In genomic region chr5:134747947-134748618, GRCm38 (mm10) we compare ENCODE assay signal across 7 mouse cellular contexts. TPM values are rescaled to one million over a fixed set of nuclear protein-coding genes. Genes with fewer than 3 reads are reported as not detected.
DNase-seq lines count a peak whose midpoint lies in the region; ATAC-seq lines count a peak whose summit lies in the region.

No protein-coding gene starts in this region.

- peak overlapping the region; percentile 55 for H3K27ac ChIP-seq in forebrain, embryonic 13.5 days

- intact Hi-C loops in heart, postnatal 25 days (cut with DNase I) = loop anchor here (1.0 to 5.0 kb wide), 2 partner anchors 153 to 219 kb away; no protein-coding TSS in a partner anchor

- peaks cover 16% of the 10 kb centered on the region for H3K4me1 ChIP-seq in forebrain, embryonic 13.5 days

- ATAC-seq in cerebellum, adult (ENCODE audit: insufficient number of reproducible peaks, low FRiP score, low TSS enrichment) = 0 out of 2 replicates have a peak, but pooled peaks have one; percentile 31
- ATAC-seq in forebrain, embryonic 13.5 days = peak; percentile 16; the same call in 1 of the 2 replicates

- 57% methylated on average over 6 of the region's 6 CpGs for WGBS in forebrain, embryonic 13.5 days
- 44% methylated on average over 6 of the region's 6 CpGs for WGBS in large intestine, adult 2 months

- peak overlapping the region; percentile 79 for H3K4me2 ChIP-seq in forebrain, embryonic 13.5 days

- H3K27me3 ChIP-seq in forebrain, embryonic 13.5 days = peaks cover 5% of the 10 kb centered on the region; the same call in 1 of the 2 replicates

- DNase-seq in NIH3T3 (ENCODE audit: low read depth) = peak; percentile 78
- peak; percentile 58 for DNase-seq in heart, postnatal 25 days (ENCODE audit: low spot score)
- DNase-seq in large intestine, adult 2 months (ENCODE audit: low read depth, low spot score) = peak; percentile 11
- peak; percentile 65 to 75 for DNase-seq in lung, adult 18-20 months
- DNase-seq in retina, adult 2 months (ENCODE audit: low read depth, low spot score) = peak; percentile 41

- H3K9ac ChIP-seq in forebrain, embryonic 13.5 days = no peak overlapping the region

- no peaks in the 10 kb centered on the region for H3K36me3 ChIP-seq in forebrain, embryonic 13.5 days (ENCODE audit: poor library complexity, severe bottlenecking)

- no peaks in the 10 kb centered on the region for H3K9me3 ChIP-seq in forebrain, embryonic 13.5 days (replicated peaks)

- no peak overlapping the region for H3K4me3 ChIP-seq in forebrain, embryonic 13.5 days

RNA-seq across cellular contexts. Expression of gene Eln, which starts 1.0 kb away (rescaled TPM):
- 3.4 and 3.5 TPM in 2 replicates for polyA plus RNA-seq in forebrain, embryonic 13.5 days (2015; fragmentation: Nextera tagmentation; extraction: Ambion mirVana)
- 100 to 1,000 TPM; 147 to 183 TPM for total RNA-seq in heart, postnatal 25 days (2021)
- polyA plus RNA-seq in large intestine, adult 2 months (2012; rRNA removed) = 25.6 and 28.5 TPM in 2 replicates

RNA-seq across cellular contexts. Expression of gene Limk1, which starts 59.7 kb away (rescaled TPM):
- 13.8 and 14.1 TPM in 2 replicates for polyA plus RNA-seq in forebrain, embryonic 13.5 days (2015; fragmentation: Nextera tagmentation; extraction: Ambion mirVana)
- 1 to 10 TPM; 4.7 to 5.0 TPM for total RNA-seq in heart, postnatal 25 days (2021)
- polyA plus RNA-seq in large intestine, adult 2 months (2012; rRNA removed) = 5.4 and 7.1 TPM in 2 replicates

Comparison
In these comparisons a context has a peak if more than half of its experiments do, and no peak if none do; other contexts are left out.
1. DNase-seq: peak in every context shown above with its lines; median percentile 78 in NIH3T3; 70 in lung, adult 18-20 months; 58 in heart, postnatal 25 days; 41 in retina, adult 2 months; 11 in large intestine, adult 2 months.